Mouse (Mus musculus) neural tube, embryonic 14.5 days (tissue): ENCODE data around the gene Ttll4. TPM values are rescaled to one million over a fixed set of nuclear protein-coding genes. Genes with fewer than 3 reads are reported as not detected.

Experiments
- ATAC-seq: fragments of 200-750 bp; cut with Nextera tagmentation; 2 replicates; pipeline ENCODE4 v1.8.0; 2017; ENCODE audit warnings: low read depth, mild to moderate bottlenecking, moderate TSS enrichment, moderate library complexity
- H3K27ac ChIP-seq: fragments of 300-500 bp; sonication (generic); 2 replicates; pipeline ENCODE4 v1.5.1; 2014; ENCODE audit warnings: low read depth, mild to moderate bottlenecking, control low read depth, low read length, moderate library complexity, mixed read lengths
- H3K27me3 ChIP-seq: fragments of 300-500 bp; sonication (generic); 2 replicates; pipeline ENCODE4 v1.6.1; 2014; ENCODE audit warnings: low read length; ENCODE audit not compliant: control insufficient read depth, insufficient read depth
- H3K36me3 ChIP-seq: fragments of 300-500 bp; sonication (generic); 2 replicates; pipeline ENCODE4 v1.6.1; 2014; ENCODE audit warnings: low read length, mixed read lengths; ENCODE audit not compliant: control insufficient read depth, insufficient read depth
- H3K4me1 ChIP-seq: fragments of 300-500 bp; sonication (generic); 2 replicates; pipeline ENCODE4 v1.6.1; 2014; ENCODE audit warnings: low read length; ENCODE audit not compliant: control insufficient read depth, insufficient read depth
- H3K4me2 ChIP-seq: fragments of 300-500 bp; sonication (generic); 2 replicates; pipeline ENCODE4 v1.6.1; 2014; ENCODE audit warnings: mild to moderate bottlenecking, low read depth, low read length, control low read depth
- H3K4me3 ChIP-seq: fragments of 300-500 bp; sonication (generic); 2 replicates; pipeline ENCODE4 v1.5.1; 2014; ENCODE audit warnings: low read depth, low read length, control low read depth, mixed read lengths
- H3K9ac ChIP-seq: fragments of 300-500 bp; sonication (generic); replicated peaks from 2 replicates; pipeline ENCODE4 v1.6.1; 2014; ENCODE audit warnings: low read depth, mild to moderate bottlenecking, control low read depth, low read length, mixed read lengths
- H3K9me3 ChIP-seq: fragments of 300-500 bp; sonication (generic); 2 replicates; pipeline ENCODE4 v1.6.1; 2016; ENCODE audit warnings: low read length; ENCODE audit not compliant: control insufficient read depth
- WGBS: fragments of 180-500 bp; shearing (Covaris S2); extraction: QIAGEN DNeasy Blood & Tissue Kit; methylation state at CpG from one replicate; pipeline ENCODE4 v1.1.7; 2014; 5-methylcytosine and 5-hydroxymethylcytosine counted together
- polyA plus RNA-seq: library from polyadenylated mRNA; unstranded; fragments of >200 nt; fragmentation: Nextera tagmentation; extraction: Ambion mirVana; gene quantifications from 2 replicates; pipeline ENCODE4 v1.2.1, GENCODE M21; 2014

Ttll4 gene
- polyA plus RNA-seq, 1 experiment from 2014 or later, result 11.6 TPM

- no peak overlapping the region for H3K4me3 ChIP-seq
- WGBS, result 95% methylated on average over 3 of the region's 3 CpGs
- H3K4me1 ChIP-seq, result peaks cover under 1% of the 10 kb centered on the region; the same call in 1 of the 2 replicates
- no peak overlapping the region for H3K27ac ChIP-seq
- ATAC-seq, result no peak
- H3K9ac ChIP-seq, result no peak overlapping the region
- no peaks in the 10 kb centered on the region for H3K27me3 ChIP-seq
- H3K4me2 ChIP-seq, result no peak overlapping the region
- no peaks in the 10 kb centered on the region for H3K9me3 ChIP-seq
- no peaks in the 10 kb centered on the region for H3K36me3 ChIP-seq
Observed at GRCm38 (mm10) chr1:74668371-74668770, 6.8 kb downstream of the Ttll4 start.

GRCm38 (mm10) chr1:74672731-74673130 is 11.2 kb downstream of the Ttll4 start:
- no peak overlapping the region for H3K27ac ChIP-seq
- no peaks in the 10 kb centered on the region for H3K36me3 ChIP-seq
- no peak overlapping the region for H3K4me3 ChIP-seq
- no peaks in the 10 kb centered on the region for H3K27me3 ChIP-seq
- 84% methylated on average over 7 of the region's 7 CpGs for WGBS
- ATAC-seq, result no peak
- no peaks in the 10 kb centered on the region for H3K4me1 ChIP-seq
- no peak overlapping the region for H3K9ac ChIP-seq
- H3K4me2 ChIP-seq, result no peak overlapping the region
- no peaks in the 10 kb centered on the region for H3K9me3 ChIP-seq

- WGBS, result 88% methylated on average over 3 of the region's 3 CpGs
- H3K4me3 ChIP-seq, result no peak overlapping the region
- ATAC-seq, result no peak
Observed at GRCm38 (mm10) chr1:74676863-74677262, 15.3 kb downstream of the Ttll4 start.

GRCm38 (mm10) chr1:74677843-74678242 is 16.3 kb downstream of the Ttll4 start:
- no peak overlapping the region for H3K27ac ChIP-seq
- peaks cover 20% of the 10 kb centered on the region; the same call in 1 of the 2 replicates for H3K36me3 ChIP-seq
- no peaks in the 10 kb centered on the region for H3K4me1 ChIP-seq
- H3K9ac ChIP-seq, result no peak overlapping the region
- no peak overlapping the region for H3K4me2 ChIP-seq
- 86% methylated on average over 1 of the region's 1 CpGs for WGBS
- H3K9me3 ChIP-seq, result no peaks in the 10 kb centered on the region
- ATAC-seq, result no peak
- no peak overlapping the region for H3K4me3 ChIP-seq
- H3K27me3 ChIP-seq, result no peaks in the 10 kb centered on the region

More at GRCm38 (mm10) chr1:74676863-74677262, 15.3 kb downstream of the Ttll4 start:
- Histone ChIP-seq H3K36me3 (peaks cover 20% of the 10 kb centered on the region; the same call in 1 of the 2 replicates), H3K27ac (no peak overlapping the region), H3K4me1 (no peaks in the 10 kb centered on the region), H3K9ac (no peak overlapping the region), H3K9me3 (no peaks in the 10 kb centered on the region), H3K4me2 (no peak overlapping the region), H3K27me3 (no peaks in the 10 kb centered on the region)

GRCm38 (mm10) chr1:74687131-74687530 is 25.6 kb downstream of the Ttll4 start:
- Histone ChIP-seq H3K4me3 (no peak overlapping the region), H3K9ac (no peak overlapping the region), H3K27me3 (no peaks in the 10 kb centered on the region), H3K27ac (no peak overlapping the region), H3K36me3 (peaks cover 55% of the 10 kb centered on the region), H3K4me2 (no peak overlapping the region), H3K4me1 (no peaks in the 10 kb centered on the region), H3K9me3 (no peaks in the 10 kb centered on the region)
- 98% methylated on average over 7 of the region's 7 CpGs for WGBS
- no peak for ATAC-seq

- no peak for ATAC-seq
- Histone ChIP-seq H3K9ac (no peak overlapping the region), H3K27me3 (no peaks in the 10 kb centered on the region), H3K4me3 (no peak overlapping the region), H3K4me1 (no peaks in the 10 kb centered on the region), H3K36me3 (peaks cover 65% of the 10 kb centered on the region), H3K9me3 (no peaks in the 10 kb centered on the region), H3K27ac (no peak overlapping the region), H3K4me2 (no peak overlapping the region)
- WGBS, result 90% methylated on average over 8 of the region's 8 CpGs
Observed at GRCm38 (mm10) chr1:74693891-74694583, 32.5 kb downstream of the Ttll4 start.

GRCm38 (mm10) chr1:74695836-74696235 is 34.3 kb downstream of the Ttll4 start:
- 90% methylated on average over 4 of the region's 4 CpGs for WGBS
- ATAC-seq, result no peak
- Histone ChIP-seq H3K27ac (no peak overlapping the region), H3K4me3 (no peak overlapping the region), H3K4me1 (no peaks in the 10 kb centered on the region), H3K4me2 (no peak overlapping the region), H3K36me3 (peaks cover 58% of the 10 kb centered on the region), H3K9me3 (no peaks in the 10 kb centered on the region), H3K9ac (no peak overlapping the region), H3K27me3 (no peaks in the 10 kb centered on the region)

GRCm38 (mm10) chr1:74697416-74697815 is 35.9 kb downstream of the Ttll4 start:
- no peak overlapping the region for H3K9ac ChIP-seq
- H3K36me3 ChIP-seq, result peaks cover 45% of the 10 kb centered on the region
- 98% methylated on average over 6 of the region's 6 CpGs for WGBS
- no peak overlapping the region for H3K4me3 ChIP-seq
- no peaks in the 10 kb centered on the region for H3K27me3 ChIP-seq
- no peak for ATAC-seq
- no peak overlapping the region for H3K4me2 ChIP-seq
- H3K27ac ChIP-seq, result no peak overlapping the region
- no peaks in the 10 kb centered on the region for H3K9me3 ChIP-seq
- H3K4me1 ChIP-seq, result no peaks in the 10 kb centered on the region

GRCm38 (mm10) chr1:74698353-74698752 is 36.8 kb downstream of the Ttll4 start:
- H3K36me3 ChIP-seq, result peaks cover 44% of the 10 kb centered on the region

More at GRCm38 (mm10) chr1:74698353-74698752, 36.8 kb downstream of the Ttll4 start:
- H3K4me3 ChIP-seq, result no peak overlapping the region
- H3K4me2 ChIP-seq, result no peak overlapping the region
- no peaks in the 10 kb centered on the region for H3K4me1 ChIP-seq
- H3K27me3 ChIP-seq, result no peaks in the 10 kb centered on the region
- ATAC-seq, result no peak
- H3K27ac ChIP-seq, result no peak overlapping the region
- no peaks in the 10 kb centered on the region for H3K9me3 ChIP-seq
- H3K9ac ChIP-seq, result no peak overlapping the region
- WGBS, result 97% methylated on average over 1 of the region's 1 CpGs
